Mouse (Mus musculus): ENCODE measurements around the gene Elavl3.

GRCm38 (mm10) chr9:22050351-22050889 is 1.4 kb downstream of the Elavl3 start:
- TF ChIP-seq CTCF (IDR thresholded peaks at IDR 0.05; ENCODE audit: low read depth) = no peak
- TF ChIP-seq EP300 (IDR thresholded peaks at IDR 0.05; ENCODE audit: low read depth) = no peak

Measured in liver, postnatal 0 days (tissue).